Mouse (Mus musculus) erythroblast, embryonic 14.5 days (primary cell): ENCODE results near the gene Sirt3.

Experiments
- GATA1 ChIP-seq: IDR thresholded peaks from 2 replicates; pipeline ENCODE4 v1.6.1; 2012; ENCODE audit warnings: low read length, inconsistent platforms, mixed read lengths
- TAL1 ChIP-seq: IDR thresholded peaks from 3 replicates; pipeline ENCODE4 v1.6.1; 2012; ENCODE audit warnings: low read length, inconsistent platforms, mixed read lengths

DNA sequence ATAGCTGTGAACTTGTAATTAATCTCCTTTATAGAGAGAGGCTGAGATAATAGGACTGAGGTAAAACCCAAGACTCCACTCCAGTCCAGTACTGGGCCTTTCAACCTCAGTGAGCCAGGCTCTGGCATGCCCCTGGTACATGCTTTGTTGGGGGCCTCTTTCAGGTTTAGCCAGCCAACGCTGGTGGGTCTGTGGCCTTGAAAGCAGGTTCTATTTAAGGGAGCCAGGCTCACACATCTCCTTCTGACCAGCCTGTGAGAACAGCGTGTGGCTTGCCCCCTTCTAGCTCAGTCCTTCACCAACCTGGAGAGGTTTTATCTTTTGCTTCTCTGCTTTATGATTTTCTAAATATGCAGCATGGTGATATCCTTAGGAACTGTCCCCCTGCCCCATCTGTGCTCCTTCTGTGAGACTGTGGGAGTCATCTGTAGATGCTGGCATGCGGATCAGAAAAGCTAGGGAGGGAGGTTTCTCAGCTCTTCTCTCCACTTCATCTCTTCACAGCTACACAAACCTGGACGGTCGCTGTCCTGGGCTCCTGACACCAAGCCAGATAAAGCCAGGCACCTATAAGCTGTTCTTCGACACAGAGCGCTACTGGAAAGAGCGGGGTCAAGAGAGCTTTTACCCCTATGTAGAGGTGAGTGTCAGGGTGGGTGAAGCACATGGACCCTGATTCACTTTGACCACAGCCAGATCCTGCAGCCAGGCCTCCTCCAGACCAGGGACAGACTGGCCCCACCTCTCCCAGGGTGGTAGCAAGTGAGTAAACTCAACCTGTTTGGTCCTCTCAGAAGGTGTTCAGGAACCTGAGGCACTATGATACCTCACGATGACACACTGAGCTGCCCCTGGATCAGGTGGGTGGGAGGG, 45.6 kb downstream of the Sirt3 start:
- TF ChIP-seq GATA1 = no peak
- TF ChIP-seq TAL1 = no peak
